Mouse (Mus musculus) G1E (cell line): ENCODE results near the gene Il4i1.

Source experiments
- CTCF ChIP-seq: IDR thresholded peaks from 2 replicates; pipeline ENCODE4 v1.5.1; 2012; ENCODE audit warnings: low read depth, low read length, inconsistent platforms, mixed read lengths
- GATA1 ChIP-seq: IDR thresholded peaks from 2 replicates; pipeline ENCODE4 v1.6.1; 2012; ENCODE audit warnings: borderline replicate concordance, low read length, inconsistent platforms, mixed read lengths
- GATA2 ChIP-seq: IDR thresholded peaks from 2 replicates; pipeline ENCODE4 v1.6.1; 2012; ENCODE audit warnings: low read depth, low read length, inconsistent platforms, borderline replicate concordance
- POLR2AphosphoS5 ChIP-seq: IDR thresholded peaks from 2 replicates; pipeline ENCODE4 v1.6.1; 2012; ENCODE audit warnings: low read depth, low read length, inconsistent platforms; ENCODE audit not compliant: insufficient replicate concordance
- TAL1 ChIP-seq: conservative IDR thresholded peaks from 2 replicates; pipeline ENCODE4 v1.6.1; 2012; ENCODE audit warnings: low read depth, low read length, inconsistent platforms, mixed read lengths

DNA sequence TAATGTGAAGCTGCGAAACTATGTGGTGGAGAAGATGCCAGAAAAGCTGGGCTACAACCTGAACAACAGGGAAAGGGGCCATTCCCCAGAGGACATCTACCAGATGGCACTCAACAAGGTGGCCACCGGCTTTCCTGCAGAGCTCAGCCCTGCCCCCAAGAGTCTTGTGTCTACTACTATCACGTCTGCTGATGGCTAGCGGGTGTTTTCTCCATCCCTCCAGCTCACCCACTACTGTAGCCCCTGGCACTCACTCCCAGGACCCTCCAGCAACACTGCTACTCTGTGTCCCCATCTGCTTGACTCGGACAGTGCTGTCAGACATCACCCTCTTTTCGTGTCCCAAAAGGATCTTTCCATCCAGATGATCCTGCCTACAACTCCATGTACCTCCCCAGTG, 21.9 kb downstream of the Il4i1 start:
- TF ChIP-seq CTCF, result no peak
- TF ChIP-seq GATA1, result no peak
- no peak for TF ChIP-seq TAL1
- no peak for TF ChIP-seq GATA2
- TF ChIP-seq POLR2AphosphoS5, result no peak
